Mouse (Mus musculus) embryonic fibroblast, embryonic 13.5 days (primary cell): Measurements from ENCODE around the gene Slc10a6.

Experiments used
- CTCF ChIP-seq: IDR thresholded peaks from 2 replicates; pipeline ENCODE4 v1.5.1; 2011; ENCODE audit warnings: mild to moderate bottlenecking, control low read depth, low read length, moderate library complexity, borderline replicate concordance; ENCODE audit not compliant: insufficient read depth
- POLR2A ChIP-seq: IDR thresholded peaks from 2 replicates; pipeline ENCODE4 v1.6.1; 2011; ENCODE audit warnings: low read depth, mild to moderate bottlenecking, control low read depth, low read length, moderate library complexity

DNA sequence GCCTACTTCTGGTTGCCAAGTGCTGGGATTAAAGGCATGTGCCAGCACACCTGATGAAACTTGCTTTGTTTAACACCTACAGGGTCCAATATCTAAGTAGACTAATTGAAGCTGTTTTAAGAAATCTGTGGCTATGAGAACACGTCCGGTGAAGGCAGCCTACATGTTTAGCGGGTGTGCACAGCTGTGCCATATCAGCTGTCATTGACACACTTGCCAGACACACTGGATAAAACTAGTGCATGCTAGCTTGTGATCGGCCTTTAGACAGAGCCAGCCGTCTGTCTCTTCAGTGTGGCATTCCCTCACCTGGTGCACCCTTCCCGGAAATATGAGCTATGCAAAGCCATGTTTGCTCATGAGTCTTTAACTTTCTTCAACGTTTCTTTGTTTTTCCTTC, 37.4 kb downstream of the Slc10a6 start:
- TF ChIP-seq CTCF = no peak
- TF ChIP-seq POLR2A = no peak
